Mouse (Mus musculus): Measurements from ENCODE around the gene Chchd1. TPM values are rescaled to one million over a fixed set of nuclear protein-coding genes. Genes with fewer than 3 reads are reported as not detected.
A peak's percentile ranks its signal among the peaks of the same experiment; 100 is the strongest.
"Not testable (repeated sequence)": the region's sequence is repeated elsewhere in the genome, so short reads cannot be mapped to it uniquely, and the experiment has no call there.

The Chchd1 gene
- polyA plus RNA-seq, 1 experiment: 151 TPM

DNA sequence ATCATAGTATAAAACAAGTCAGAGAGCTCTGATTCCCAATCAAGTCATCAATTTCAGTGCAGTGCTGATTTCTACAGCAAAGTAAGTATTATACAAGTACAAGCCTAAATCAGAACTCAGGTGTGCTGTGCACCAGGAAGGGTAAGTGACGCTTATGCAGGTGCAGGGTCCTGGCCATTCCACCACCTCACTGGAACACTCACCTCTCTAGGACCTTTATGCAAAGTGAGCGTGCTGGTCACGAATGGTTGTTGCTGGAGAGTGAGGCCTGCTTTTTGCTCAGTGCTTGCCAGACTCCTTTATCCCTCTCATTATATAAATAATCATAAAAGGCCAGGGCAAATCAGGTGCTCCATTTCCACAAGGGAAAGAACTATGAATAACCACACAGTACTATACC is 2.4 kb upstream of the Chchd1 start:
- TF ChIP-seq POLR2A (IDR thresholded peaks at IDR 0.05; ENCODE audit: insufficient read depth, low read length) (no peak), EP300 (IDR thresholded peaks at IDR 0.05; ENCODE audit: insufficient read depth, low read depth, low read length) (no peak)
- Histone ChIP-seq H3K9ac (ENCODE audit: low read depth, poor library complexity, severe bottlenecking) (no peak overlapping the region), H3K4me1 (ENCODE audit: control insufficient read depth, insufficient read depth, low read length) (peaks cover 2% of the 10 kb centered on the region), H3K27ac (ENCODE audit: insufficient read depth, low read length) (no peak overlapping the region), H3K4me3 (ENCODE audit: low read depth, low read length) (no peak overlapping the region), H3K27me3 (ENCODE audit: control insufficient read depth, insufficient read depth, low read length, poor library complexity, severe bottlenecking) (no peaks in the 10 kb centered on the region), H3K36me3 (ENCODE audit: control insufficient read depth, insufficient read depth, low read length, poor library complexity, severe bottlenecking) (peaks cover 8% of the 10 kb centered on the region; the same call in 1 of the 2 replicates), H3K9me3 (replicated peaks; ENCODE audit: control insufficient read depth, insufficient read depth, low read length, poor library complexity, severe bottlenecking) (no peaks in the 10 kb centered on the region)

DNA sequence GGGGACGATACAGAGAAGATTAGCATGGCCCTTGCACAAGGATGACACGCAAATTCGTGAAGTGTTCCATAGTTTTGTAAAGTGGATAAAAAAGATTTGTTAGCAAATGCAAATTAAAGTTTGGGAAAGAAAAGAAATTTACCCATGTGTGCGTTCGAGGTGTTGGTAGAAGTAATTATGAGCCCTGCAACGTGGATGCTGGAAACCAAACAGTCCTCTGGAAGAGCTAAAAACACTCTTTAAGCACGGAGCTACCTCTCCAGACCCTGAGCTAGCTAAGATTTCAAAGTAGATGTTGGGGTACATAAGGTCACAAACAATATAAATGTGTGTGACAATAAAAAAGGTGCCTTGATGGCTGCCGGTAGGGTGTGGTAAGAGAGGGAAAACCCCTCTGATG is 1.3 kb upstream of the Chchd1 start:
- Histone ChIP-seq H3K27me3 (ENCODE audit: control insufficient read depth, insufficient read depth, low read length, poor library complexity, severe bottlenecking) (no peaks in the 10 kb centered on the region), H3K27ac (ENCODE audit: insufficient read depth, low read length) (peak overlapping the region; percentile 52; the same call in 1 of the 2 replicates), H3K36me3 (ENCODE audit: control insufficient read depth, insufficient read depth, low read length, poor library complexity, severe bottlenecking) (peaks cover 8% of the 10 kb centered on the region; the same call in 1 of the 2 replicates), H3K9ac (ENCODE audit: low read depth, poor library complexity, severe bottlenecking) (peak overlapping the region; percentile 90), H3K4me3 (ENCODE audit: low read depth, low read length) (peak overlapping the region; percentile 16; the same call in 1 of the 2 replicates), H3K4me1 (ENCODE audit: control insufficient read depth, insufficient read depth, low read length) (peaks cover 2% of the 10 kb centered on the region), H3K9me3 (replicated peaks; ENCODE audit: control insufficient read depth, insufficient read depth, low read length, poor library complexity, severe bottlenecking) (no peaks in the 10 kb centered on the region)
- TF ChIP-seq POLR2A (IDR thresholded peaks at IDR 0.05; ENCODE audit: insufficient read depth, low read length) (no peak), CTCF (IDR thresholded peaks at IDR 0.05; ENCODE audit: low read depth, low read length) (no peak), EP300 (IDR thresholded peaks at IDR 0.05; ENCODE audit: insufficient read depth, low read depth, low read length) (no peak)

- Histone ChIP-seq H3K27ac (ENCODE audit: insufficient read depth, low read length) (peak overlapping the region; percentile 52), H3K9ac (ENCODE audit: low read depth, poor library complexity, severe bottlenecking) (peak overlapping the region; percentile 90), H3K4me1 (ENCODE audit: control insufficient read depth, insufficient read depth, low read length) (peaks cover 2% of the 10 kb centered on the region), H3K27me3 (ENCODE audit: control insufficient read depth, insufficient read depth, low read length, poor library complexity, severe bottlenecking) (no peaks in the 10 kb centered on the region), H3K4me3 (ENCODE audit: low read depth, low read length) (peak overlapping the region; percentile 96), H3K36me3 (ENCODE audit: control insufficient read depth, insufficient read depth, low read length, poor library complexity, severe bottlenecking) (peaks cover 8% of the 10 kb centered on the region; the same call in 1 of the 2 replicates), H3K9me3 (replicated peaks; ENCODE audit: control insufficient read depth, insufficient read depth, low read length, poor library complexity, severe bottlenecking) (no peaks in the 10 kb centered on the region)
- TF ChIP-seq POLR2A (IDR thresholded peaks at IDR 0.05; ENCODE audit: insufficient read depth, low read length): no peak
- no peak for TF ChIP-seq CTCF (IDR thresholded peaks at IDR 0.05; ENCODE audit: low read depth, low read length)
- no peak for TF ChIP-seq EP300 (IDR thresholded peaks at IDR 0.05; ENCODE audit: insufficient read depth, low read depth, low read length)
Observed at GRCm38 (mm10) chr14:20702096-20702740, 588 bp upstream of the Chchd1 start.

- H3K4me1 ChIP-seq (ENCODE audit: control insufficient read depth, insufficient read depth, low read length); H3K36me3 ChIP-seq (ENCODE audit: control insufficient read depth, insufficient read depth, low read length, poor library complexity, severe bottlenecking); H3K27me3 ChIP-seq (ENCODE audit: control insufficient read depth, insufficient read depth, low read length, poor library complexity, severe bottlenecking); H3K9me3 ChIP-seq (replicated peaks; ENCODE audit: control insufficient read depth, insufficient read depth, low read length, poor library complexity, severe bottlenecking): not testable (repeated sequence)
- H3K9ac ChIP-seq (ENCODE audit: low read depth, poor library complexity, severe bottlenecking): peak overlapping the region; percentile 90
- H3K4me3 ChIP-seq (ENCODE audit: low read depth, low read length): peak overlapping the region; percentile 96
- peak overlapping the region; percentile 83 for H3K27ac ChIP-seq (ENCODE audit: insufficient read depth, low read length)
Observed at GRCm38 (mm10) chr14:20703461-20703860, 655 bp downstream of the Chchd1 start.

GRCm38 (mm10) chr14:20707201-20708190 is 4.7 kb downstream of the Chchd1 start, which contains the start of gene Zswim8:
Gene Zswim8 (plus strand): TSS chr14:20707552.
- H3K27me3 ChIP-seq (ENCODE audit: control insufficient read depth, insufficient read depth, low read length, poor library complexity, severe bottlenecking): no peaks in the 10 kb centered on the region
- no peaks in the 10 kb centered on the region for H3K9me3 ChIP-seq (replicated peaks; ENCODE audit: control insufficient read depth, insufficient read depth, low read length, poor library complexity, severe bottlenecking)
- TF ChIP-seq POLR2A (IDR thresholded peaks at IDR 0.05; ENCODE audit: insufficient read depth, low read length) (no peak), CTCF (IDR thresholded peaks at IDR 0.05; ENCODE audit: low read depth, low read length) (no peak)
- H3K4me1 ChIP-seq (ENCODE audit: control insufficient read depth, insufficient read depth, low read length): no peaks in the 10 kb centered on the region
- H3K9ac ChIP-seq (ENCODE audit: low read depth, poor library complexity, severe bottlenecking): peak within 1 kb of the TSS; percentile 75
- H3K36me3 ChIP-seq (ENCODE audit: control insufficient read depth, insufficient read depth, low read length, poor library complexity, severe bottlenecking): no peaks in the 10 kb centered on the region
- peak within 1 kb of the TSS; percentile 75 for H3K4me3 ChIP-seq (ENCODE audit: low read depth, low read length)
- H3K27ac ChIP-seq (ENCODE audit: insufficient read depth, low read length): no peak within 1 kb of the TSS

- no peaks in the 10 kb centered on the region for H3K4me1 ChIP-seq (ENCODE audit: control insufficient read depth, insufficient read depth, low read length)
- H3K9me3 ChIP-seq (replicated peaks; ENCODE audit: control insufficient read depth, insufficient read depth, low read length, poor library complexity, severe bottlenecking): no peaks in the 10 kb centered on the region
- no peaks in the 10 kb centered on the region for H3K36me3 ChIP-seq (ENCODE audit: control insufficient read depth, insufficient read depth, low read length, poor library complexity, severe bottlenecking)
- H3K27ac ChIP-seq (ENCODE audit: insufficient read depth, low read length): no peak overlapping the region
- peak overlapping the region; percentile 75; the same call in 1 of the 2 replicates for H3K9ac ChIP-seq (ENCODE audit: low read depth, poor library complexity, severe bottlenecking)
- no peaks in the 10 kb centered on the region for H3K27me3 ChIP-seq (ENCODE audit: control insufficient read depth, insufficient read depth, low read length, poor library complexity, severe bottlenecking)
- peak overlapping the region; percentile 75 for H3K4me3 ChIP-seq (ENCODE audit: low read depth, low read length)
- TF ChIP-seq EP300 (IDR thresholded peaks at IDR 0.05; ENCODE audit: insufficient read depth, low read depth, low read length): no peak
- TF ChIP-seq POLR2A (IDR thresholded peaks at IDR 0.05; ENCODE audit: insufficient read depth, low read length): no peak
- TF ChIP-seq CTCF (IDR thresholded peaks at IDR 0.05; ENCODE audit: low read depth, low read length): no peak
Observed at GRCm38 (mm10) chr14:20708239-20708638, 5.4 kb downstream of the Chchd1 start.

Data from ES-Bruce4 (cell line).